Mouse (Mus musculus): ENCODE results near the gene Gm11627.

Gm11627 gene

GRCm38 (mm10) chr11:102602816-102603495 is 23.7 kb upstream of the Gm11627 start:
- DNase-seq (ENCODE audit: low spot score) = peak; percentile 33

GRCm38 (mm10) chr11:102599912-102600311 is 20.7 kb upstream of the Gm11627 start:
- no peak for DNase-seq (ENCODE audit: low spot score)

GRCm38 (mm10) chr11:102595341-102595820 is 16.1 kb upstream of the Gm11627 start:
- DNase-seq (ENCODE audit: low spot score) = no peak

GRCm38 (mm10) chr11:102587554-102587953 is 8.3 kb upstream of the Gm11627 start:
- DNase-seq (ENCODE audit: low spot score) = no peak

- DNase-seq (ENCODE audit: low spot score) = no peak
Measured at GRCm38 (mm10) chr11:102586445-102587130, 7.3 kb upstream of the Gm11627 start.

- DNase-seq (ENCODE audit: low spot score) = no peak
Measured at GRCm38 (mm10) chr11:102582736-102583135, 3.5 kb upstream of the Gm11627 start.

- peak; percentile 61 for DNase-seq (ENCODE audit: low spot score)
Measured at GRCm38 (mm10) chr11:102582016-102582610, 2.9 kb upstream of the Gm11627 start.

- DNase-seq (ENCODE audit: low spot score) = no peak
Measured at GRCm38 (mm10) chr11:102581281-102582015, 2.2 kb upstream of the Gm11627 start.

GRCm38 (mm10) chr11:102580034-102580330 is 721 bp upstream of the Gm11627 start:
- DNase-seq (ENCODE audit: low spot score) = no peak

- DNase-seq (ENCODE audit: low spot score) = peak; percentile 88
Measured at GRCm38 (mm10) chr11:102578341-102579118, 731 bp downstream of the Gm11627 start.

GRCm38 (mm10) chr11:102576050-102576754 is 3.1 kb downstream of the Gm11627 start:
- no peak for DNase-seq (ENCODE audit: low spot score)

GRCm38 (mm10) chr11:102575034-102575433 is 4.2 kb downstream of the Gm11627 start:
- DNase-seq (ENCODE audit: low spot score) = no peak

- peak; percentile 91 for DNase-seq (ENCODE audit: low spot score)
Measured at GRCm38 (mm10) chr11:102572866-102573663, 6.2 kb downstream of the Gm11627 start.

GRCm38 (mm10) chr11:102568756-102569377 is 10.4 kb downstream of the Gm11627 start:
- no peak for DNase-seq (ENCODE audit: low spot score)

GRCm38 (mm10) chr11:102568191-102568590 is 11.1 kb downstream of the Gm11627 start:
- no peak for DNase-seq (ENCODE audit: low spot score)

GRCm38 (mm10) chr11:102567723-102568122 is 11.5 kb downstream of the Gm11627 start:
- DNase-seq (ENCODE audit: low spot score) = no peak

GRCm38 (mm10) chr11:102567157-102567556 is 12.1 kb downstream of the Gm11627 start:
- DNase-seq (ENCODE audit: low spot score) = no peak

GRCm38 (mm10) chr11:102566290-102566689 is 13.0 kb downstream of the Gm11627 start:
- DNase-seq (ENCODE audit: low spot score) = no peak

GRCm38 (mm10) chr11:102565741-102566140 is 13.5 kb downstream of the Gm11627 start:
- no peak for DNase-seq (ENCODE audit: low spot score)

Data from urinary bladder, postnatal 14 days (tissue).